Mouse (Mus musculus): Measurements from ENCODE around the gene Tmbim7. TPM values are rescaled to one million over a fixed set of nuclear protein-coding genes. Genes with fewer than 3 reads are reported as not detected.
"Not testable (repeated sequence)": the region's sequence is repeated elsewhere in the genome, so short reads cannot be mapped to it uniquely, and the experiment has no call there.

The Tmbim7 gene
- not detected in 2 replicates for polyA plus RNA-seq (2014; fragmentation: Nextera tagmentation; extraction: Ambion mirVana)

DNA sequence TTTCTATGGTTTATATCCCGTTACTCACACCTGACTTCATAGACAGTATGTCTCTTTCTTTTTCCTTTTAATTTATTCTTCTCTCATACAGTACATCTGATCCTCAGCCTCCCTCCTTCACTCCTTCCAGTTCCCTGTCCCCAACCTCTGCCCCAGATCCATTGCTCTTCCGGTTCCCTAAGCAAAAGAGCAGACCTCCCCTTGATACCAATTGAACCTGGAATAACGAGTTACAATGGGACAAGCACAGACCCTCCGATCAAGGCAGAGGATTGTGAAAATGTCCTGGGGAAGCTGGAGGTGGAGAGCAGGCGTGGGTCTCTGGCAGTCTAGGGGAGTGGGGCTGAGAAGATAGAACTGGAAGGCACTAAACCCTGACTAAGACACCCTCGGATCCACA, at the start of gene Tmbim7:
TSS of gene Tmbim7 (plus strand) at position 301 of the 400 bp plus-strand sequence.
- H3K4me3 ChIP-seq (ENCODE audit: low read depth, low read length) = no peak within 1 kb of the TSS
- H3K4me1 ChIP-seq (ENCODE audit: control insufficient read depth, insufficient read depth, low read length) = no peaks in the 10 kb centered on the region
- no peak for ATAC-seq (replicated peaks; ENCODE audit: insufficient number of reproducible peaks, low FRiP score, low TSS enrichment)
- 69% methylated on average over 6 of the region's 6 CpGs for WGBS (ENCODE audit: insufficient replicate concordance)
- H3K27ac ChIP-seq (ENCODE audit: low read depth, low read length) = no peak within 1 kb of the TSS
- H3K27me3 ChIP-seq (ENCODE audit: control insufficient read depth, insufficient read depth, low read length) = no peaks in the 10 kb centered on the region
- H3K36me3 ChIP-seq (ENCODE audit: control insufficient read depth, insufficient read depth, low read length) = no peaks in the 10 kb centered on the region
- H3K4me2 ChIP-seq = no peak within 1 kb of the TSS
- no peak within 1 kb of the TSS for H3K9ac ChIP-seq (ENCODE audit: low read depth, low read length)
- H3K9me3 ChIP-seq (replicated peaks; ENCODE audit: control insufficient read depth, low read length) = no peaks in the 10 kb centered on the region

DNA sequence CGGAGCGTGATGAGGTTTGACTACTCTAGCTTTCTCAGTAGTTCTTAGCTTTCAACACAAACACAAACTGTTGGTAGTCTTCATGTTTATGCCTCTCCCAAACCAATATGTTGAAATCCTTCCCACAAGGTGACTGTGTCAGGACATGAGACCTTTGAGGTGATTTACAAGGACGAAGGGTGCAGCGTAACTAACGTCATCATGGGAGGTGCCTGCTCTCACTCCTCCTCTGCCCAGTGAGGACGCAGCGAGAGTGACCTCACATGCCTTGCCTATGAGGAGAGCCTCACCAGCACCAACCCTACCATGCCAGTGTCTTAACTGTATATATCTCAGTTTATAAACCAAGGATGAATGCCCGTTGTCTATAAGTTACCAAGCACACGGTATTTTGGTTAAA, 43.9 kb upstream of the Tmbim7 start:
- no peak for ATAC-seq (replicated peaks; ENCODE audit: insufficient number of reproducible peaks, low FRiP score, low TSS enrichment)
- Histone ChIP-seq H3K9me3 (replicated peaks; ENCODE audit: control insufficient read depth, low read length) (no peaks in the 10 kb centered on the region), H3K4me1 (ENCODE audit: control insufficient read depth, insufficient read depth, low read length) (no peaks in the 10 kb centered on the region), H3K27ac (ENCODE audit: low read depth, low read length) (no peak overlapping the region), H3K9ac (ENCODE audit: low read depth, low read length) (no peak overlapping the region), H3K4me3 (ENCODE audit: low read depth, low read length) (no peak overlapping the region), H3K4me2 (no peak overlapping the region), H3K36me3 (ENCODE audit: control insufficient read depth, insufficient read depth, low read length) (peaks cover 4% of the 10 kb centered on the region; the same call in 1 of the 2 replicates), H3K27me3 (ENCODE audit: control insufficient read depth, insufficient read depth, low read length) (no peaks in the 10 kb centered on the region)
- WGBS (ENCODE audit: insufficient replicate concordance) = 91% methylated on average over 9 of the region's 9 CpGs

DNA sequence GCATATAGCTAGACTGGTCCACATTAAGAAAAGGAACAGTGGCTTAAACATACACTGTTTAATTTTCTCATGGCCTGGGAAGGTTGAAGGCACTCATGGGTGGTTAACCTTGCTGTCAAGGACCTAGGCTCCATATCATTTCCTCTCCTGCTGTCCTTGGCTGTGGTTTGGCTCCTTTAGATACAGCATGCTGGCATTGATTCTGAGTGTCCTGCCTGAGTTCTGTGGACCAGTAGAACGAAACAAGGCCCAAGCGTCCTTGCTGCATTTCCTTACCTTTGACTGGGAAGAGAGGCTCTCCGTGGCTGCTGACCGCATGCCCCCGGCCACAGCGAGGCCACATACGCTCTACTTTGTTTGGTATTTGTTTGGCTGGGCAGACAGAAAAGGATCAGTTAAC, 41.7 kb upstream of the Tmbim7 start:
- Histone ChIP-seq H3K36me3 (ENCODE audit: control insufficient read depth, insufficient read depth, low read length) (peaks cover 7% of the 10 kb centered on the region; the same call in 1 of the 2 replicates), H3K4me3 (ENCODE audit: low read depth, low read length) (no peak overlapping the region), H3K27me3 (ENCODE audit: control insufficient read depth, insufficient read depth, low read length) (no peaks in the 10 kb centered on the region), H3K4me2 (no peak overlapping the region), H3K27ac (ENCODE audit: low read depth, low read length) (no peak overlapping the region), H3K9ac (ENCODE audit: low read depth, low read length) (no peak overlapping the region), H3K9me3 (replicated peaks; ENCODE audit: control insufficient read depth, low read length) (no peaks in the 10 kb centered on the region), H3K4me1 (ENCODE audit: control insufficient read depth, insufficient read depth, low read length) (no peaks in the 10 kb centered on the region)
- no peak for ATAC-seq (replicated peaks; ENCODE audit: insufficient number of reproducible peaks, low FRiP score, low TSS enrichment)
- WGBS (ENCODE audit: insufficient replicate concordance) = 92% methylated on average over 7 of the region's 7 CpGs

DNA sequence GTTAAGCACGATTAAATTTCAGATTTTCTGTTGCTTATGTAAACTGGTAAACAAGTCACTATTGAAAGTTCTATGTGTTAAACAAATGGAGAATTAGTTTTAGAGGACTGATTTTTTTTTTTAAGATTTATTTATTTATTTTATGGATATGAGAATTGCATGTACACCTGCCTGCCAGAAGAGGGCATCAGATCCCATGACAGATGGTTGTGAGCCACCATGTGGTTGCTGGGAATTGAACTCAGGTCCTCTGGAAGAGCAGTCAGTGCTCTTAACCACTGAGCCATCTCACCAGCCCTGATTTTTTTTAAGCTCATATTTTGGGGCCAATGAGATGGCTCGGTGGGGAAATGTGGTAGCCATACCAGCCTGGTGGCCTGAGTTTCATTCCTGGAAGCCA, 39.1 kb upstream of the Tmbim7 start:
- not testable (repeated sequence) for H3K4me3 ChIP-seq (ENCODE audit: low read depth, low read length); ATAC-seq (replicated peaks; ENCODE audit: insufficient number of reproducible peaks, low FRiP score, low TSS enrichment); H3K27me3 ChIP-seq (ENCODE audit: control insufficient read depth, insufficient read depth, low read length); H3K9ac ChIP-seq (ENCODE audit: low read depth, low read length); H3K4me1 ChIP-seq (ENCODE audit: control insufficient read depth, insufficient read depth, low read length); H3K4me2 ChIP-seq; H3K27ac ChIP-seq (ENCODE audit: low read depth, low read length); H3K9me3 ChIP-seq (replicated peaks; ENCODE audit: control insufficient read depth, low read length); H3K36me3 ChIP-seq (ENCODE audit: control insufficient read depth, insufficient read depth, low read length)
- WGBS (ENCODE audit: insufficient replicate concordance) = 85% methylated on average over 2 of the region's 2 CpGs

DNA sequence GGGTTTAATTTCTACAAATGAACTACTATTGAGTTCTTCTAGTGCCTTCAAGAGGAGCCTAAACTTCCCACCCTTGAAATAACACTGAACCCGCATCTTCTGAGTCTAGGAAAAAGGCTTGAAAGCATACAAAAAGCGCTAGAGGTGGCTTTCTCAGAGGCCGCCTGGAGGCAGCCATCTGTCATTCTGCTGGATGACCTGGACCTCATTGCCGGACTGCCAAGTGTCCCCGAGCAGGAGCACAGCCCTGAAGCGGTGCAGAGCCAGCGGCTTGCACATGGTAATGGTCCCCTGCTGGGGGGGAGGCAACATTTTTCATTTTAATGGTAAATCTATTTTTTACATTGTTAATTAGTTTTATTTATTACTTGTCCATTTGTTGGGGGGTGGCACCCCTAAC, 30.5 kb upstream of the Tmbim7 start:
- no peak overlapping the region for H3K9ac ChIP-seq (ENCODE audit: low read depth, low read length)
- no peak overlapping the region for H3K27ac ChIP-seq (ENCODE audit: low read depth, low read length)
- 90% methylated on average over 7 of the region's 7 CpGs for WGBS (ENCODE audit: insufficient replicate concordance)
- H3K4me3 ChIP-seq (ENCODE audit: low read depth, low read length) = no peak overlapping the region
- no peaks in the 10 kb centered on the region for H3K4me1 ChIP-seq (ENCODE audit: control insufficient read depth, insufficient read depth, low read length)
- H3K27me3 ChIP-seq (ENCODE audit: control insufficient read depth, insufficient read depth, low read length) = no peaks in the 10 kb centered on the region
- no peak for ATAC-seq (replicated peaks; ENCODE audit: insufficient number of reproducible peaks, low FRiP score, low TSS enrichment)
- H3K9me3 ChIP-seq (replicated peaks; ENCODE audit: control insufficient read depth, low read length) = no peaks in the 10 kb centered on the region
- peaks cover 15% of the 10 kb centered on the region for H3K36me3 ChIP-seq (ENCODE audit: control insufficient read depth, insufficient read depth, low read length)
- no peak overlapping the region for H3K4me2 ChIP-seq

DNA sequence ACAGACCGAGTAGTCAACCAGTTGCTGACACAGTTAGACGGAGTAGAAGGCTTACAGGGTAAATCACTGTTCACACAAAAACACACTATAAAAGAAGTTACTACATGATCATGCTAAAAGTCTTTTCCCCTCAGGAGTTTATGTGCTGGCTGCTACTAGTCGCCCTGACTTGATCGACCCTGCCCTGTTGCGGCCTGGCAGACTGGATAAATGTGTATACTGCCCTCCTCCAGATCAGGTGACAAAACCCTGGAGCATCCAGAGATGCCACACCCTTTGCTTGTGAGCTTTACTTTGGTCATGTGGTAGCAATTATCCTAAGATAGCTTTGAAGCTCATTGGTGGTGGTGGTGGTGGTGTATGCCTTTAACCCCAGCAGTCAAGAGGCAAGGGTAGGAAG, 20.9 kb upstream of the Tmbim7 start:
- no peak for ATAC-seq (replicated peaks; ENCODE audit: insufficient number of reproducible peaks, low FRiP score, low TSS enrichment)
- Histone ChIP-seq H3K4me3 (ENCODE audit: low read depth, low read length) (no peak overlapping the region), H3K27me3 (ENCODE audit: control insufficient read depth, insufficient read depth, low read length) (no peaks in the 10 kb centered on the region), H3K27ac (ENCODE audit: low read depth, low read length) (no peak overlapping the region), H3K9ac (ENCODE audit: low read depth, low read length) (no peak overlapping the region), H3K4me2 (no peak overlapping the region), H3K4me1 (ENCODE audit: control insufficient read depth, insufficient read depth, low read length) (no peaks in the 10 kb centered on the region), H3K9me3 (replicated peaks; ENCODE audit: control insufficient read depth, low read length) (no peaks in the 10 kb centered on the region), H3K36me3 (ENCODE audit: control insufficient read depth, insufficient read depth, low read length) (peaks cover 7% of the 10 kb centered on the region)
- WGBS (ENCODE audit: insufficient replicate concordance) = 90% methylated on average over 5 of the region's 5 CpGs

DNA sequence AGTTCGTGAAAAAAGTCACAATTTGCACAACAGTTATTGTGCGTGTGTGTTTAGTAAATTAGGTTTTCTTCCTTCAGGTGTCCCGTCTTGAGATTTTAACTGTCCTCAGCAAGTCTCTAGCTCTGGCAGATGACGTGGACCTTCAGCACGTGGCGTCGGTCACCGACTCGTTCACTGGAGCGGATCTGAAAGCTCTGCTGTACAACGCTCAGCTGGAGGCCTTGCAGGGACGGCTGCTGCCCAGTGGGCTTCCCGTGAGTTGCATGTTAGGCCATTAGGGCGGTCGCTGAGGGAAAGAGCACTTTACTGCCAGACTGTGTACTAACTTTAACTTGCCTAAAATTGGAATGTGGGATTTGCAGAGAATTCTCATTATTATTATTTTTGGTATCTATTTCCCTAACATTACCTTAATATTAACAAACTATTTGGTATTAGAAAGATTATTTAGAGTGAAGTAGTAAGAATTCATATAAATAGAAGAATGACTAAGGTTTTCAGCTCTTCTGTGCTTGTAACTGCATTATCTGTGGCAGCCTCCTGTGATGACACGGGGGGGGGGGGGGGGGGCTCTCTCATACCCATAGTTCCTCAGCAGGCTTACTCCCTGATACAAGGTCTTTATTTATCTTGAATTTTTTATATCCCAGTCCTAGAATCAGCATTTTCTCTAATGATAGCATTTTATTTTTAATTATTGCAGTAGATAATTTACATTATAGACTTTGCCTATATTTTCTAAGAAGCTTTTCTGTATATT, 19.3 kb upstream of the Tmbim7 start:
- Histone ChIP-seq H3K27ac (ENCODE audit: low read depth, low read length) (no peak overlapping the region), H3K4me3 (ENCODE audit: low read depth, low read length) (no peak overlapping the region), H3K4me2 (no peak overlapping the region), H3K9ac (ENCODE audit: low read depth, low read length) (no peak overlapping the region), H3K27me3 (ENCODE audit: control insufficient read depth, insufficient read depth, low read length) (no peaks in the 10 kb centered on the region), H3K4me1 (ENCODE audit: control insufficient read depth, insufficient read depth, low read length) (no peaks in the 10 kb centered on the region), H3K36me3 (ENCODE audit: control insufficient read depth, insufficient read depth, low read length) (peaks cover 10% of the 10 kb centered on the region), H3K9me3 (replicated peaks; ENCODE audit: control insufficient read depth, low read length) (no peaks in the 10 kb centered on the region)
- WGBS (ENCODE audit: insufficient replicate concordance) = 70% methylated on average over 16 of the region's 16 CpGs
- ATAC-seq (replicated peaks; ENCODE audit: insufficient number of reproducible peaks, low FRiP score, low TSS enrichment) = no peak

DNA sequence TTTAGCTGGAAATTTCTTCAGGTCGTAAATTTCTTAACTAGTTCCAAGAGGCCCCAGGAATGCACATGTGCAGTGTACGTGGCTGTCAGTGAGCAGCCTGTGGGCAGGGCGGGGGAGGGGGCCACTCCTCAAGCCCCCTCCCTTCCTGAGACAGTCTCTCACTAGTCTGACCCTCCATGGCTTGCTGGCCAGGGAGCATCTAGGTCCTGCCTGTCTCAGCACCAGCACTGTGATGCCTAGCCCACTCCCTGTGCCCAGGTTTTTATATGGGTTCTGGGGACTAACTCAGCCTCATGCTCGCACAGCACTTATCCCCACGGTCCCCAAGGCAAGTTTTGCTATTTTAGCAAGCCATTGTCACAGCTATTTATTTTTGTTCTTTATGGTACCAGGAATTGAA, 18.7 kb upstream of the Tmbim7 start:
- Histone ChIP-seq H3K27ac (ENCODE audit: low read depth, low read length) (no peak overlapping the region), H3K27me3 (ENCODE audit: control insufficient read depth, insufficient read depth, low read length) (no peaks in the 10 kb centered on the region), H3K36me3 (ENCODE audit: control insufficient read depth, insufficient read depth, low read length) (peaks cover 10% of the 10 kb centered on the region), H3K4me1 (ENCODE audit: control insufficient read depth, insufficient read depth, low read length) (no peaks in the 10 kb centered on the region), H3K4me2 (no peak overlapping the region), H3K9ac (ENCODE audit: low read depth, low read length) (no peak overlapping the region), H3K9me3 (replicated peaks; ENCODE audit: control insufficient read depth, low read length) (no peaks in the 10 kb centered on the region), H3K4me3 (ENCODE audit: low read depth, low read length) (no peak overlapping the region)
- WGBS (ENCODE audit: insufficient replicate concordance) = 74% methylated on average over 5 of the region's 5 CpGs
- no peak for ATAC-seq (replicated peaks; ENCODE audit: insufficient number of reproducible peaks, low FRiP score, low TSS enrichment)

DNA sequence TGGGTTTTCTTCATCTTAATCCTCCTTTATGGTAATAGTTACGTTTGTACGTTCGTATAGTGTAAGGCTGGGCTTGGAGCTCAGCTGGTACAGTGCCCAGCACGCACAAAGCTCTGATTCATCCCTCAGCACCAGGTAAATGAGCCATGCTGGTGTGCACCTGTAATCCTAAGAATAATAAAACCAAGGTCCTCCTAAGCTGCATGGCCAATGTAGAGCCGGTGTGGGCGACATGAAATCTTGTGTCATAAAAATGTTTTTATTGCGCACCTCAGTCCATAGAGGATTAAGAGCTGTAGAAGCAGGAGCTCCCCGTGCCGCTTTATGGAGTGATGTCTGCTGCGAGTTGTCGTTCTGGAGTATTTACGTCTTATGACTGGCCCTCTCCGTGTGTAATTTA, 17.7 kb upstream of the Tmbim7 start:
- no peak for ATAC-seq (replicated peaks; ENCODE audit: insufficient number of reproducible peaks, low FRiP score, low TSS enrichment)
- Histone ChIP-seq H3K9ac (ENCODE audit: low read depth, low read length) (no peak overlapping the region), H3K9me3 (replicated peaks; ENCODE audit: control insufficient read depth, low read length) (no peaks in the 10 kb centered on the region), H3K27me3 (ENCODE audit: control insufficient read depth, insufficient read depth, low read length) (no peaks in the 10 kb centered on the region), H3K4me2 (no peak overlapping the region), H3K27ac (ENCODE audit: low read depth, low read length) (no peak overlapping the region), H3K4me3 (ENCODE audit: low read depth, low read length) (no peak overlapping the region), H3K36me3 (ENCODE audit: control insufficient read depth, insufficient read depth, low read length) (peaks cover 10% of the 10 kb centered on the region), H3K4me1 (ENCODE audit: control insufficient read depth, insufficient read depth, low read length) (no peaks in the 10 kb centered on the region)
- WGBS (ENCODE audit: insufficient replicate concordance) = 91% methylated on average over 13 of the region's 13 CpGs
